Mouse (Mus musculus): Measurements from ENCODE around the gene Nxph1. TPM values are rescaled to one million over a fixed set of nuclear protein-coding genes. Genes with fewer than 3 reads are reported as not detected.
A peak's percentile ranks its signal among the peaks of the same experiment; 100 is the strongest.

Gene Nxph1
- polyA plus RNA-seq, 1 experiment from 2014 or later: 0.23 TPM

GRCm38 (mm10) chr6:8935241-8935640, 13.0 kb upstream of the Nxph1 start:
- Histone ChIP-seq H3K36me3 (ENCODE audit: control insufficient read depth, insufficient read depth) (no peaks in the 10 kb centered on the region), H3K27ac (ENCODE audit: low read depth, low read length) (no peak overlapping the region), H3K4me1 (replicated peaks; ENCODE audit: control insufficient read depth, insufficient read depth, low read length) (no peaks in the 10 kb centered on the region), H3K27me3 (replicated peaks; ENCODE audit: control insufficient read depth, insufficient read depth, low read length) (no peaks in the 10 kb centered on the region), H3K9ac (ENCODE audit: low read depth, low read length) (no peak overlapping the region), H3K4me2 (replicated peaks; ENCODE audit: low read depth) (no peak overlapping the region), H3K9me3 (ENCODE audit: control insufficient read depth) (no peaks in the 10 kb centered on the region), H3K4me3 (ENCODE audit: low read depth, low read length) (no peak overlapping the region)
- WGBS: 51% methylated on average over 5 of the region's 5 CpGs
- no peak for ATAC-seq
- no peak for TF ChIP-seq CTCF (IDR thresholded peaks at IDR 0.05; ENCODE audit: low read depth)

GRCm38 (mm10) chr6:8935705-8936104, 12.5 kb upstream of the Nxph1 start:
- Histone ChIP-seq H3K4me2 (replicated peaks; ENCODE audit: low read depth) (no peak overlapping the region), H3K36me3 (ENCODE audit: control insufficient read depth, insufficient read depth) (no peaks in the 10 kb centered on the region), H3K9ac (ENCODE audit: low read depth, low read length) (no peak overlapping the region), H3K27me3 (replicated peaks; ENCODE audit: control insufficient read depth, insufficient read depth, low read length) (no peaks in the 10 kb centered on the region), H3K27ac (ENCODE audit: low read depth, low read length) (no peak overlapping the region), H3K4me3 (ENCODE audit: low read depth, low read length) (no peak overlapping the region), H3K9me3 (ENCODE audit: control insufficient read depth) (no peaks in the 10 kb centered on the region), H3K4me1 (replicated peaks; ENCODE audit: control insufficient read depth, insufficient read depth, low read length) (no peaks in the 10 kb centered on the region)
- ATAC-seq: no peak
- WGBS: 17% methylated on average over 5 of the region's 5 CpGs
- peak; percentile 79 for TF ChIP-seq CTCF (IDR thresholded peaks at IDR 0.05; ENCODE audit: low read depth)

- H3K4me1 ChIP-seq (replicated peaks; ENCODE audit: control insufficient read depth, insufficient read depth, low read length): no peaks in the 10 kb centered on the region
- no peak overlapping the region for H3K4me2 ChIP-seq (replicated peaks; ENCODE audit: low read depth)
- no peak overlapping the region for H3K27ac ChIP-seq (ENCODE audit: low read depth, low read length)
- H3K9me3 ChIP-seq (ENCODE audit: control insufficient read depth): no peaks in the 10 kb centered on the region
- no peak for TF ChIP-seq CTCF (IDR thresholded peaks at IDR 0.05; ENCODE audit: low read depth)
- H3K4me3 ChIP-seq (ENCODE audit: low read depth, low read length): no peak overlapping the region
- no peaks in the 10 kb centered on the region for H3K36me3 ChIP-seq (ENCODE audit: control insufficient read depth, insufficient read depth)
- no peak overlapping the region for H3K9ac ChIP-seq (ENCODE audit: low read depth, low read length)
- no peaks in the 10 kb centered on the region for H3K27me3 ChIP-seq (replicated peaks; ENCODE audit: control insufficient read depth, insufficient read depth, low read length)
- WGBS: 13% methylated on average over 4 of the region's 4 CpGs
- no peak for ATAC-seq
Observed at GRCm38 (mm10) chr6:8936168-8936567, 12.1 kb upstream of the Nxph1 start.

- no peak overlapping the region for H3K27ac ChIP-seq (ENCODE audit: low read depth, low read length)
- peaks cover 59% of the 10 kb centered on the region for H3K27me3 ChIP-seq (replicated peaks; ENCODE audit: control insufficient read depth, insufficient read depth, low read length)
- H3K4me3 ChIP-seq (ENCODE audit: low read depth, low read length): peak overlapping the region; percentile 24
- no peak overlapping the region for H3K9ac ChIP-seq (ENCODE audit: low read depth, low read length)
- TF ChIP-seq CTCF (IDR thresholded peaks at IDR 0.05; ENCODE audit: low read depth): no peak
- ATAC-seq: 0 out of 2 replicates have a peak, but pooled peaks have one; percentile 41
- H3K4me1 ChIP-seq (replicated peaks; ENCODE audit: control insufficient read depth, insufficient read depth, low read length): no peaks in the 10 kb centered on the region
- H3K9me3 ChIP-seq (ENCODE audit: control insufficient read depth): no peaks in the 10 kb centered on the region
- 2% methylated on average over 68 of the region's 68 CpGs for WGBS
- H3K4me2 ChIP-seq (replicated peaks; ENCODE audit: low read depth): peak overlapping the region; percentile 48
- H3K36me3 ChIP-seq (ENCODE audit: control insufficient read depth, insufficient read depth): no peaks in the 10 kb centered on the region
Observed at GRCm38 (mm10) chr6:8948471-8949411, 510 bp downstream of the Nxph1 start.

- no peaks in the 10 kb centered on the region for H3K9me3 ChIP-seq (ENCODE audit: control insufficient read depth)
- no peak overlapping the region for H3K9ac ChIP-seq (ENCODE audit: low read depth, low read length)
- no peaks in the 10 kb centered on the region for H3K4me1 ChIP-seq (replicated peaks; ENCODE audit: control insufficient read depth, insufficient read depth, low read length)
- H3K27me3 ChIP-seq (replicated peaks; ENCODE audit: control insufficient read depth, insufficient read depth, low read length): peaks cover 66% of the 10 kb centered on the region
- no peak overlapping the region for H3K27ac ChIP-seq (ENCODE audit: low read depth, low read length)
- no peaks in the 10 kb centered on the region for H3K36me3 ChIP-seq (ENCODE audit: control insufficient read depth, insufficient read depth)
- WGBS: 1% methylated on average over 31 of the region's 31 CpGs
- H3K4me3 ChIP-seq (ENCODE audit: low read depth, low read length): no peak overlapping the region
- H3K4me2 ChIP-seq (replicated peaks; ENCODE audit: low read depth): peak overlapping the region; percentile 21
- no peak for TF ChIP-seq CTCF (IDR thresholded peaks at IDR 0.05; ENCODE audit: low read depth)
- ATAC-seq: no peak
Observed at GRCm38 (mm10) chr6:8949665-8950201, 1.5 kb downstream of the Nxph1 start.

GRCm38 (mm10) chr6:8950611-8951325, 2.5 kb downstream of the Nxph1 start:
- H3K36me3 ChIP-seq (ENCODE audit: control insufficient read depth, insufficient read depth): no peaks in the 10 kb centered on the region
- peak overlapping the region; percentile 37 for H3K4me3 ChIP-seq (ENCODE audit: low read depth, low read length)
- no peaks in the 10 kb centered on the region for H3K4me1 ChIP-seq (replicated peaks; ENCODE audit: control insufficient read depth, insufficient read depth, low read length)
- TF ChIP-seq CTCF (IDR thresholded peaks at IDR 0.05; ENCODE audit: low read depth): no peak
- 3% methylated on average over 26 of the region's 26 CpGs for WGBS
- no peak overlapping the region for H3K27ac ChIP-seq (ENCODE audit: low read depth, low read length)
- no peak overlapping the region for H3K9ac ChIP-seq (ENCODE audit: low read depth, low read length)
- ATAC-seq: no peak
- H3K4me2 ChIP-seq (replicated peaks; ENCODE audit: low read depth): peak overlapping the region; percentile 59
- H3K27me3 ChIP-seq (replicated peaks; ENCODE audit: control insufficient read depth, insufficient read depth, low read length): peaks cover 74% of the 10 kb centered on the region
- H3K9me3 ChIP-seq (ENCODE audit: control insufficient read depth): no peaks in the 10 kb centered on the region

Measured in intestine, postnatal 0 days (tissue).